Mouse (Mus musculus) MEL-GATA-1-ER (cell line): ENCODE results near the gene Gtse1.

Source experiments
- DNase-seq: peaks from one replicate; pipeline ENCODE4 v3.0.0-alpha.2; 2012; ENCODE audit warnings: low read depth; ENCODE audit errors: extremely low read depth

The Gtse1 gene

DNA sequence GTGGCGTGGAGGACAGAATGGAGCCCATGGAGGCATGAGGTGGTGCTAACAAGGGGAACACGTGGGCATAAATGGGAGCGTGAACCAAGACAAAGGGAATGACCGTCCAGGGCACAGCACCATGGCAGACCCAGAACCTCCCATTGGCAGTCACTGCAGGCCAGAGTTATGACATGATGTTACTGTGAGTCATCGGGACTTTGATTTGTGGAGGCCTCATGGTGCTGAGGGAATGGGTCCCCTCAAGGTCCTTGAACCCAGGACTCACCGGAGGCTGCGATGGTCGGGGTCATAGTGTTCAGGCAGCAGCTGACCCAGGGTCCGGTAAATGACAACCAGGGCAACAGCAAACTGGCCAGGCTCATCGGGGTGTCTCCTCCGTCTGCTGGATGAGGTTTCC is 62.3 kb downstream of the Gtse1 start:
- DNase-seq: no peak
